Mouse (Mus musculus) heart, embryonic 15.5 days (tissue): ENCODE measurements at regions not wholly inside any gene's neighbourhood (a gene's known extent, or its start where the extent isn't known, plus 50 kb on each side); places are given as distances from the start of the nearest gene placed in this dataset.
A peak's percentile ranks its signal among the peaks of the same experiment; 100 is the strongest.

Experiments
- ATAC-seq: fragments of 200-750 bp; cut with Nextera tagmentation; replicated peaks from 2 replicates; pipeline ENCODE4 v1.8.0; 2017; ENCODE audit warnings: low read depth, moderate TSS enrichment; ENCODE audit not compliant: insufficient number of reproducible peaks, insufficient read depth, low FRiP score
- H3K27ac ChIP-seq: fragments of 300-500 bp; sonication (generic); 2 replicates; pipeline ENCODE4 v1.5.1; 2015; ENCODE audit warnings: mild to moderate bottlenecking, inconsistent platforms
- H3K27me3 ChIP-seq: fragments of 300-500 bp; sonication (generic); 2 replicates; pipeline ENCODE4 v1.6.1; 2015; ENCODE audit warnings: inconsistent platforms
- H3K36me3 ChIP-seq: fragments of 300-500 bp; sonication (generic); 2 replicates; pipeline ENCODE4 v1.6.1; 2015; ENCODE audit warnings: mild to moderate bottlenecking, inconsistent platforms
- H3K4me1 ChIP-seq: fragments of 300-500 bp; sonication (generic); replicated peaks from 2 replicates; pipeline ENCODE4 v1.6.1; 2015; ENCODE audit warnings: inconsistent platforms
- H3K4me2 ChIP-seq: fragments of 300-500 bp; sonication (generic); 2 replicates; pipeline ENCODE4 v1.6.1; 2015; ENCODE audit warnings: inconsistent platforms, mild to moderate bottlenecking, moderate library complexity
- H3K4me3 ChIP-seq: fragments of 300-500 bp; sonication (generic); 2 replicates; pipeline ENCODE4 v1.5.1; 2015; ENCODE audit warnings: mild to moderate bottlenecking, inconsistent platforms
- H3K9ac ChIP-seq: fragments of 300-500 bp; sonication (generic); 2 replicates; pipeline ENCODE4 v1.6.1; 2015; ENCODE audit warnings: mild to moderate bottlenecking, inconsistent platforms
- H3K9me3 ChIP-seq: fragments of 300-500 bp; sonication (generic); replicated peaks from 2 replicates; pipeline ENCODE4 v1.6.1; 2016; ENCODE audit warnings: inconsistent platforms
- WGBS: fragments of 180-500 bp; shearing (Covaris S2); methylation state at CpG from one replicate; pipeline ENCODE4 v1.1.7; 2015; ENCODE audit warnings: mixed read lengths; 5-methylcytosine and 5-hydroxymethylcytosine counted together

DNA sequence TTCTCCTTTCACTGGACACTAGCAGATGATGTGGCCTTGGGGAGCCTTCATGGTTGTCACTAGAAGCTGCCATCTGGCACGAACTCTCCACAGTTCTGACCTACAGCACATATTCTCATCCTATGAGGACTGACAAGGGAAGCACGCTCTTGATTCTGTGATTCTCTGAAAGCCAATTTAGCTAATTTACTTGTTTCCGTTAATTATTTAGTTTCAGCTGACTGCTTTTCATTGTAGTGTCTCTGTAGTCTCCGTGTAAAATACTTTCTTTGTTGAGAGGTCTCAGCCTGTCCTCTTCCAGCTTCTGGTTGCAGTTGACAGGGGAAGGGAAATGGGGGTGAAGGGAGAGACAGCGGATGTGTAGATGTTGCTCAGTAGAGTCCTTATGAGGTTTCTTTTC is 102.9 kb upstream of the Sp4 start:
- Histone ChIP-seq H3K36me3 (no peaks in the 10 kb centered on the region), H3K4me3 (no peak overlapping the region), H3K4me2 (no peak overlapping the region), H3K27ac (no peak overlapping the region), H3K27me3 (no peaks in the 10 kb centered on the region), H3K9me3 (no peaks in the 10 kb centered on the region), H3K9ac (no peak overlapping the region), H3K4me1 (0 out of 2 replicates have a peak, but pooled peaks cover 2% of the 10 kb centered on the region)
- ATAC-seq: no peak
- 75% methylated on average over 5 of the region's 5 CpGs for WGBS

DNA sequence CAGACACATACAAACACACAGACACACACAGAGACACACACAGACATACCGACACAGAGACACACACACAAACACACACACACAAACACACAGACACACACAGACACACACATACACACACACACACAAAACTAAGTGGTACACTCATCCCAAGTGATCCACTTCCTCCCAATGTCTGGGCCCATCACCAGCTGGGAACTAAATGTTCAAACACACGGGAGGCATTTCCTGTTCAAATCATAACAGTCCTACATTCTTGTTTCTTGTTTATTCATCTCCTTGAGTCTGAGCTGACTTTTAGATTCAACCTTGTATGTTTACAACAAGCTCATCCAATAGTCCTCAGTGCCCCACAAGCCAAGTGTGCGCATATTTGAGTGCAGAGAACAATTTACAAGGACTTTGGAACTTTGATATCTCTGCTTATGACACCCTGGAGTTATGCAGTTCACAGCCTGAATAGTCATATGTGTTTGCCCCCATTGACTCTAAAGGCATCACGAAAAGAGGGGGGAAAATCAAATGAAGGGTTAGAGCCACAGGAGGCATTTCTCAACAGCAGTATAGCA is 102.4 kb upstream of the Sp4 start:
- H3K4me3 ChIP-seq: no peak overlapping the region
- no peaks in the 10 kb centered on the region for H3K27me3 ChIP-seq
- no peak for ATAC-seq
- H3K4me2 ChIP-seq: no peak overlapping the region
- H3K36me3 ChIP-seq: no peaks in the 10 kb centered on the region
- H3K9ac ChIP-seq: no peak overlapping the region
- 66% methylated on average over 4 of the region's 4 CpGs for WGBS
- H3K4me1 ChIP-seq: 0 out of 2 replicates have a peak, but pooled peaks cover 2% of the 10 kb centered on the region
- H3K27ac ChIP-seq: no peak overlapping the region
- no peaks in the 10 kb centered on the region for H3K9me3 ChIP-seq

DNA sequence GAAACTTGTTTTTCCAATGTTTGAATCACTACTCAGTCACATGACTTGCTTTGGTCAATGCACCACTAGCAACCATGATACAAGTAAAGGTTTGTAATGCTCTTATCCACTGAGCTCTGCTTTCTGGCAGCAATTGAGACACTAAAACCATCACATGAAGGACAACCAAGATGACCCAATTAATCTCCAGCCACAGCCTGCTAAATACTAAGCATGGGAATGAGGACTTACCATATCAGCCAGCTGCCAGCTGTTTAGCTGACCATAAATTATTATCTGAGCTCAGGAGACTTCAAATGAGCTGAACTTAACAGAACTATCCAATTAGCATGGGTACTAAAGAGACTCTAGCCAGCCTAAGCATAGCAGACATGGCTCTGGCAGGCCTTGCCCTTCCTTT is 100.1 kb upstream of the Sp4 start:
- Histone ChIP-seq H3K27ac (no peak overlapping the region), H3K4me1 (no peaks in the 10 kb centered on the region), H3K36me3 (no peaks in the 10 kb centered on the region), H3K9ac (no peak overlapping the region), H3K4me2 (no peak overlapping the region), H3K9me3 (no peaks in the 10 kb centered on the region), H3K4me3 (no peak overlapping the region), H3K27me3 (no peaks in the 10 kb centered on the region)
- ATAC-seq: no peak

DNA sequence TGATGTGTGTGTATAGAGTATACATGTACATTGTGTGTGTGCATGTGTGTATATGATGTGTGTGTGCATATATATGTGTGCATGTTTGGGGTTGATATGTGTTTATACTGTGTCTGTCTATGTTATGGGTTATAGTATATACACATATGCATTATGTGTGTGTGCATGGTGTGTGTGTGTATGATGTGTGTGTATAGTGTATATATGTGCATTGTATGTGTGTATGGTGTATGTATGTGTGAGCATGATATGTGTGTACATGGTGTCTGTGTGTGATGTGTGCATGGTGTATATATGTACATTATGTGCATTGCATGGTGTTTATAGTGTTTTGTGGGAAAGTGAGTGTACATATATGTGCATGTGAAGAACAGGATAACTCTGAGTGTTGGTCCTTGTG is 90.4 kb upstream of the Sp4 start:
- H3K4me1 ChIP-seq: no peaks in the 10 kb centered on the region
- H3K4me2 ChIP-seq: no peak overlapping the region
- no peak overlapping the region for H3K9ac ChIP-seq
- H3K27ac ChIP-seq: no peak overlapping the region
- no peaks in the 10 kb centered on the region for H3K27me3 ChIP-seq
- no peaks in the 10 kb centered on the region for H3K9me3 ChIP-seq
- H3K4me3 ChIP-seq: no peak overlapping the region
- H3K36me3 ChIP-seq: no peaks in the 10 kb centered on the region
- no peak for ATAC-seq

DNA sequence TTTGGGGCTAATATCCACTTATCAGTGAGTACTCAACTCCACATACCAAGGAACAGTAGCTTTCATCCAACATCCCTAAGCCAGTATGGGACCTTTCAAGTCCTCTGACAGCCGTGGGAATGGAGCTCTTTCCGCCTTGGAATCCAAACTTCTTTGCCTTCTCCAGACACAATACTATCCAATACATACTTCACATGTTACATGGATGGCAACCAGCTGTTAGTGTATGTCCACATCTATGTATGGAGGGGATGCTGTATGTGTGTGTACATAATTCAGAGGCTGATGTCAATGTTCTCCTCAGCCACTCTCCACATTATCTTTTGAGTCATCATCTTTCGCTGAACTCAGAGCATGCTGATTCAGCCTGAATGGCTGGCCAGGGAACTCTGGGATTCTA is 79.8 kb upstream of the Sp4 start:
- ATAC-seq: no peak
- WGBS: 79% methylated on average over 3 of the region's 3 CpGs
- Histone ChIP-seq H3K4me3 (no peak overlapping the region), H3K36me3 (no peaks in the 10 kb centered on the region), H3K9me3 (no peaks in the 10 kb centered on the region), H3K4me1 (no peaks in the 10 kb centered on the region), H3K4me2 (no peak overlapping the region), H3K9ac (no peak overlapping the region), H3K27me3 (no peaks in the 10 kb centered on the region), H3K27ac (no peak overlapping the region)

DNA sequence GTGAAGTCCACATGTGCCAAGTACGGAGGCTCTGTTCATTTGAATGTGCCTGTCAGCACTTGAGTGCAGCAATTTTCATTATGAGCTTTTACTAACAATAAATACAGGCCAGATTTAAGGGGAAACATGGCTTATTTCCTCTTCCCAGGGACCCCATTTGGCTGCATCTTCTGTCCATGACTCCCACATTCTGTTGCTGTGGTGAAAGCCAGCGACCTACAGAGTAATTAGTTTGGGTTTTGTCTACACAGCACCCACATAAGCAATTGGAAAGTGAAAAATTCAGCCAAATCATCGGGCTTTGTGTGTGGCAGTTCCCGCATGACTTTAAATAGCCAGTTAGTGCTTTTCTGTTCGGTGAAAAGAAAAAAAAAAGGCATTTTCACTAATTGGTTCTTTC is 76.7 kb upstream of the Sp4 start:
- H3K27ac ChIP-seq: no peak overlapping the region
- 78% methylated on average over 5 of the region's 5 CpGs for WGBS

DNA sequence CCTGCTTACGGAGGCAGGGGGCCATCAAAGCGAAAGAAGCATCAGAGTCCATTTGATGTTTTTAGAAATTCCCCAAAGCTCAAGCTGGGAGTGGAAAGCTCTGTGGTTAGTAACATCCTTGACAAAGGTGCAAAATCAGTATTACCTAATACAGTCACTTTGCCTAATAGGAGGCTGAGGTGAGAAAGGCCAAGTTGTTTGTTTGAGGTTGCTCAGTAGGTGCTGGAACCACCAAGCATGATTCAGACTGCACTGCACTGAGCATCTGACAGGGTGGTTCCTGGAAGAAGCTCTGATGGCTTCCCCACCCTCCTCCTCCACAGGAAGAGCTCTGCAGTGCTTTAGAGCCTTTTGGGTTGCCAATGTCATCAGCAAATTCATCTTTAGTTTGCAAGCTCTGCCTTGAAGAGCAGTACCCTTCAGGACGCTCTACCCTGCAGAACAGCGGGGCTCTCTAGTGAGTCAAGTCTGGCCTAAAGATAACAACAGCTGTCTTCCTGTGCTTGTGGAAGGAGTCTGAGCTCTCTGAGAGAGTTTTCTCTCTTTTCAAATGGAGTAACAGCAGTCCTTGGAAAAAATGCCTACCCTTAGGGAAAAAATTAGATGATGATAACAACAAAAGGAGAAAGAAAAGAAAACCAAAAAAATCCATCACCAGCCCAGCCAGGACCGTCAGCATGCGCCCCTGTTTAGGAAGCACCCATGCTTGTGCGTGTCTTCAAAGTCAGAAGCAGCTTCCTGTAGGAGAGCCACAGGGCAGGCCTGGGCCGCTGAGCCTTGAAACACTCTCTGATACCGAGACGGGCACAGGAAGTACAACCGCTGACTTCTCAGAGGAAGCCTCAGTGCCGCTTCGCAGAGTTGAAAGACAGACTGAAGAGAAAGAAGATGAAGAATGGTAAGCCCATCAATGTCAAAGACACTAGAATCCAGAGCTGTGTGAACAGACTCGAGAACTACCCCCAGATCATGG is 75.6 kb upstream of the Sp4 start:
- Histone ChIP-seq H3K4me2 (no peak overlapping the region), H3K4me3 (no peak overlapping the region)
- WGBS: 56% methylated on average over 14 of the region's 14 CpGs

More for the DNA sequence above, 76.7 kb upstream of the Sp4 start:
- H3K4me3 ChIP-seq: no peak overlapping the region
- H3K4me1 ChIP-seq: no peaks in the 10 kb centered on the region
- ATAC-seq: no peak
- H3K36me3 ChIP-seq: no peaks in the 10 kb centered on the region
- H3K4me2 ChIP-seq: no peak overlapping the region
- no peaks in the 10 kb centered on the region for H3K9me3 ChIP-seq
- H3K27me3 ChIP-seq: no peaks in the 10 kb centered on the region
- no peak overlapping the region for H3K9ac ChIP-seq

DNA sequence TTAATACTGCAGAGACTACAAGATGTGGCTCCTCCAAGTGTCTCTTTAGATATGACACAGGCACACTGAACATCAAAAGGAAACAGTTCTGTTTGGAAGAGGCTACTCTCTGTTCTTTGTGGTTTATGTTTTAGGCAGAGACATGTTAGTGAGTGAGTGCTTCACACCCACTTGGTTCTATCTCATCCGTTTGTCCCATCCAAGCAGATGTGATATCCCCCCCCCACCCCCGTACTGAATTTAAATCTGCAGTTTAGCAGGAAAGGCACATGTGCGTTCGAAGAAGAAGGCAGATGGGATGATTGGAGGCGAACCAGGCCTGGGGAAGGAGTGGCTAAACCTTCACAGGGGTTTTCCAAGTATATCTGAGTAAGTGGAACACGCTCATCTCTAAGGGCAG is 72.0 kb upstream of the Sp4 start:
- ATAC-seq: no peak
- no peak overlapping the region for H3K4me2 ChIP-seq
- H3K4me1 ChIP-seq: no peaks in the 10 kb centered on the region
- 66% methylated on average over 6 of the region's 6 CpGs for WGBS
- no peaks in the 10 kb centered on the region for H3K36me3 ChIP-seq
- no peak overlapping the region for H3K9ac ChIP-seq
- H3K9me3 ChIP-seq: no peaks in the 10 kb centered on the region
- H3K4me3 ChIP-seq: no peak overlapping the region
- H3K27ac ChIP-seq: no peak overlapping the region
- no peaks in the 10 kb centered on the region for H3K27me3 ChIP-seq

More for the DNA sequence above, 75.6 kb upstream of the Sp4 start:
- H3K27ac ChIP-seq: peak overlapping the region; percentile 6; the same call in 1 of the 2 replicates
- no peak overlapping the region for H3K9ac ChIP-seq
- H3K9me3 ChIP-seq: no peaks in the 10 kb centered on the region
- no peak for ATAC-seq
- no peaks in the 10 kb centered on the region for H3K36me3 ChIP-seq
- no peaks in the 10 kb centered on the region for H3K4me1 ChIP-seq
- H3K27me3 ChIP-seq: no peaks in the 10 kb centered on the region

DNA sequence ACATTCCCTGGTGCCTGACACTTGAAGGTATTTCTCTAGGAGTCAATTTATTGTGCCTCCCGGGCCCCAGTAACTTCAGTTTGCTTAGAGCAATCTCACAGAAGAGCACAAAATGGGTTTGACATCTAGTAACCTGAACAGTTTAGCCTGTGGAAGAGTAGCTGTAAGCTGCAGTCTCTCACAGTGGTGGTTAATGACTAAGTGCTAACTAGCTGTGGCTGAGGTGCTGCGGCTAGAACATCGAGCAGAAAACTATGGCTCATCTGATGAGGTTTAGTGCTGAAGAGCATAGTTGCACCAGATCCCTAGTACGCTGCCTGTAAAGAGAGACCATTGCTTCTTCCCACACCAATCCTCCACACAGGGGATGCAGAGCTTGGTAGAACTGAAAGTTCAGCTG is 70.7 kb upstream of the Sp4 start:
- no peak overlapping the region for H3K4me2 ChIP-seq
- no peaks in the 10 kb centered on the region for H3K9me3 ChIP-seq
- no peak overlapping the region for H3K27ac ChIP-seq
- no peaks in the 10 kb centered on the region for H3K27me3 ChIP-seq
- 78% methylated on average over 4 of the region's 4 CpGs for WGBS
- no peaks in the 10 kb centered on the region for H3K36me3 ChIP-seq
- no peak overlapping the region for H3K9ac ChIP-seq
- ATAC-seq: no peak
- H3K4me1 ChIP-seq: no peaks in the 10 kb centered on the region
- no peak overlapping the region for H3K4me3 ChIP-seq

DNA sequence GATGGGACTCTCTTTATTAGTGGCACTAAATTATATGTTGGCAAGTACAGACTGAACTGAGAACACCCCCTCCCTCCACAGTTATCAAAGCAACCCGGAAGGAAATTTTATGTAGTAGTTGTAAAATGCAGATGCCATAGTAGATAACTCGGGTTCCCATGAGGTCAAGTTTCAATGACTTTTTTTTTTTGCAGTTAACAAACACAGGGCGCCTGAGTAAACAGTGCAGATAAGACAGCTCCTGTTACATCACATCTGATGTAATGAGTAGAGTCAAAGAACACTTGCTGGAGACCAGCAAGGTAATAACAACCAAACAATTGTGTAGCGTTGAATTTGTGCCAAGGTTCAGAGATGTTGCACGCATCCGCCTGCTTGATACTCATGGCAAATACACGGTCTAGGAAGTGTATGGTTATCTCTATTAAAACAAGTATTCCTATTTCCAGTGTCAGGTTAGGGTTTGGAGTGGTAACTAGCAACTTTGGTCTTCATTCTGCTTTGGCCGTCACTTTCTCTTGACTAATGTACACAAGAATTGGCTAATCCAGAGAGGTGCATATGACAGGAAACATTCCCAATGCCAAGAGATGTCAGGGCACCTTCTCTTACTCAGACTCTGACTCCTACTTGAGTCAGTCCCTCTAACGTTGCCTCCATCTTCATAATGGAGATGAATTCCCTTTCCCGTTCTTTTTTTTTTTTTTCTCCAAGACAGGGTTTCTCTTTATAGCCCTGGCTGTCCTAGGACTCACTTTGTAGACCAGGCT is 66.3 kb upstream of the Sp4 start:
- H3K4me2 ChIP-seq: no peak overlapping the region
- WGBS: 57% methylated on average over 10 of the region's 10 CpGs
- ATAC-seq: no peak
- no peaks in the 10 kb centered on the region for H3K9me3 ChIP-seq
- H3K27me3 ChIP-seq: no peaks in the 10 kb centered on the region
- H3K9ac ChIP-seq: no peak overlapping the region
- no peaks in the 10 kb centered on the region for H3K4me1 ChIP-seq
- no peak overlapping the region for H3K27ac ChIP-seq
- no peak overlapping the region for H3K4me3 ChIP-seq
- no peaks in the 10 kb centered on the region for H3K36me3 ChIP-seq

DNA sequence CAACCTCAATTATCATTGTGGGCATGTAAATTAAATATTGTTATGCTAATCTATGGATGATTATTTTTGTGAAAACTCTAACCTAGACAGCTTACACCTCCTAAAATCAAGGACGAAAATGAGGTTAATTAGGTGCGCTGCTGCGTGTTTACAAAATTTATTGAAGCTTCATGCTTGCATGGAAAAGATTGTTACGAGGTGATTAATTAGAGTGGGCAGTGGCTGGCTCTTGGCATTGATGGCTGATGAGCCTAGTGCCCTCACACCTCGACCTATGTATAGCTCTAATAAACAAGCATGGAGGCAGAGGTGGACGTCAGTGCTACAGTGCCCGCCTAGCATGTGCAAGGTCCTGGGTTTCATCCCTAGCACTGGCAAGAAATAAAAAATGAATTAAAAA is 51.6 kb upstream of the Sp4 start:
- no peaks in the 10 kb centered on the region for H3K36me3 ChIP-seq
- no peak overlapping the region for H3K9ac ChIP-seq
- no peak overlapping the region for H3K4me3 ChIP-seq
- no peaks in the 10 kb centered on the region for H3K9me3 ChIP-seq
- WGBS: 85% methylated on average over 7 of the region's 7 CpGs
- H3K27ac ChIP-seq: no peak overlapping the region
- H3K4me2 ChIP-seq: no peak overlapping the region
- ATAC-seq: no peak
- H3K27me3 ChIP-seq: no peaks in the 10 kb centered on the region
- H3K4me1 ChIP-seq: no peaks in the 10 kb centered on the region
